Mouse (Mus musculus) c-Kit-negative CD71-positive TER-119-positive erythroid progenitor cells, embryonic 14.5 days (primary cell): ENCODE measurements around the gene Foxa3.
A peak's percentile ranks its signal among the peaks of the same experiment; 100 is the strongest.

ENCODE experiments used
- DNase-seq: peaks from one replicate; pipeline ENCODE4 v3.0.0-alpha.2; 2013; ENCODE audit warnings: low read depth, low spot score

Foxa3 gene

GRCm38 (mm10) chr7:19000421-19000820 is 22.9 kb downstream of the Foxa3 start:
- DNase-seq = no peak

DNA sequence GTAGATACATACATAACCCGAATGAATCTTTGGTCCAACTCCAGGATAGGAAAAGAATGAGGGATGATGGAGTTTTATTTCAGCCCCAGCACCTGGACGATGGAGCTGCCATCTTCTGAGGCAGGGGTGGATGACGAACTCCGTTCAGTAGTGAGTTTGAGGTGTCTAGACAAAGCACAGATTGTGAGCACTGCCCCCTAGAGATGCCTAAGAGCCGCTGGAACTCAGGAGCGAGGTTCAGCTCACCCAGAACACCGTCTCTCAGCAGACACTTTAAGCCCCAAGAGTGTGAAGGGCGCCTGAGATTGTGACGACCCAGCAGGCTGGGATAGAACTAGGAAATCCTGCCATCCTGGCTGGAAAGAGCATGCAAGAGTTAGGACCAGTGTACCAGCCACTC is 24.5 kb downstream of the Foxa3 start:
- no peak for DNase-seq

- no peak for DNase-seq
Observed at GRCm38 (mm10) chr7:18993036-18993435, 30.3 kb downstream of the Foxa3 start.

DNA sequence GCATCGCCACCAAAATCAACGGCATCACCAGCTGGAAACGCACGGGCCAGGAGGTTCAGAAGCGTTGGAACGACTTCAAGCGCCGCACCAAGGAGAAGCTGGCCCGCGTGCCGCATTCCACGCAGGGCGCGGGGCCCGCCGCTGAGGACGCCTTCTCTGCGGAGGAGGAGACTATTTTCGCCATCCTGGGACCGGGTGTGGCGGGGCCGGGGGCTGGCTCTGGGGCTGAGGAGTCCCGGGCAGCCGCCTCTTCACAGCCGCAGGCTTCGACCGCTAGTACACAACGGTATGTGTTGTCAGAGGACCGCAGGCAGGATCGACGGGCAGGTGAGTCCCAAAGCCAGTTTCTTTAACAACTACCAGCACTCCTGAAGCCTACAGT is 31.1 kb downstream of the Foxa3 start:
- DNase-seq = no peak

DNA sequence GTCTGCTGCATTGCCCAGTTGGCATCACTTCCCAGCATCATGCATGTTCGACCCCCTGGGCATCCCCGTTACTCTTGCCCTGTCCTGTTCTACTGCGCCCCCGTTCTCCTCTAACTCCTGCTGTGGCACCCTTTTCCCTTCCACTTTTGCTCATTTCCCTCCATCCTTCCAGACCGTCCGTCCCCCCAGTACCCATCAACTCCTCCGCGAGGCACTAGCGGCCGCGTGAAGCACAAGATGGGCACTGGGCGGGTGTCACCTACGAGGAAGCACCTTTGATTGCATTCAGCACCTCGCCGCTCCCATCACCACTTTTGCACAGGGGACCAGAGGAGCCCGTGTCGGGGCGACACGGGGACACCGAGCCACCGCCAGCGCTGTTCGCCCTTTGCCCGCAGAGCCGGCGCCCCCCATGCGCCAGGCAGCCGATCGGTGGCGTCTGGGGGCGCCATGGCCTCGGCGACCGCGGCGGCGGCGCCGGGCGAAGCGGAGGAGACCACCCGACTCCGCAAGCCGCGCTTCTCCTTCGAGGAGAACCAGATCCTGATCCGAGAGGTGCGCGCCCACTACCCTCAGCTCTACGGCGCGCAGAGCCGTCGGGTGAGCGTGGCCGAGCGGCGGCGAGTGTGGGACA is 31.6 kb downstream of the Foxa3 start:
- DNase-seq = no peak

DNA sequence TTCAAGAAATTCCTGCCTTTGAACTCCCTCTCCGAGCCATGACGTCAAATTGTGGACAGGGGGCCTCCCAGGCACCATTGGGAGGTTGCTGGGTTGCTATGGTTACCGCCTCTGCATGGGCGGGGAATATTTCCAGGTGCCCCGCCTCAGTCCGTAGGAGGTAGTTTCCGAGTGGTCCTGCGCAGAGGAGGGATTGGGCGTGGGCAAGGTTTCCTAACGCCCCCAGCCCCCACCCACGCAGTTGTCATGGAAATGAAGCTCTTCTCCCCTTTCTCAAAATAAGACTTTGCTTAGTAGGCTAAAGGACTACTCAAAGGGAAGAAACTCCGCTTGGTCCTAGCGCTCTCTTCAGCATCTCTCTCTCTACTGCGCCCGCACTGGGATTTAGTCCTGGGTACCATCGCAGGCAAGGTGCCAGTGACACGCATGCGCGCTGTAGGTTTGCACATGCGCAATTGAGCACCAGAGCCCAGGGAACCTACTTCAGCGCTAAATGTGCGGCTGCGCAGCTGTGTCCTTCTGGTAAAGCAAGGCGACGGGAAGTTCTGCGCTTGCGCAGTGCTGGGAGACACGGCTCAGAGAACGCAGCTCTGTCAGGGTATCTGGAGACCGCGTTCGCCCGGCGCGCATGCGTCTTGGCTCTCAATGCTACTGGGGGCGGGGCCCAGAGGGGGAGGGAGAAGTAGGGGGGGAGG is 32.6 kb downstream of the Foxa3 start, which contains the start of gene Mypop:
Mypop (plus strand) TSS at position 645 of the 695 bp plus-strand sequence.
- DNase-seq = peak; percentile 65

- no peak for DNase-seq
Observed at GRCm38 (mm10) chr7:18989995-18990394, 33.3 kb downstream of the Foxa3 start.

DNA sequence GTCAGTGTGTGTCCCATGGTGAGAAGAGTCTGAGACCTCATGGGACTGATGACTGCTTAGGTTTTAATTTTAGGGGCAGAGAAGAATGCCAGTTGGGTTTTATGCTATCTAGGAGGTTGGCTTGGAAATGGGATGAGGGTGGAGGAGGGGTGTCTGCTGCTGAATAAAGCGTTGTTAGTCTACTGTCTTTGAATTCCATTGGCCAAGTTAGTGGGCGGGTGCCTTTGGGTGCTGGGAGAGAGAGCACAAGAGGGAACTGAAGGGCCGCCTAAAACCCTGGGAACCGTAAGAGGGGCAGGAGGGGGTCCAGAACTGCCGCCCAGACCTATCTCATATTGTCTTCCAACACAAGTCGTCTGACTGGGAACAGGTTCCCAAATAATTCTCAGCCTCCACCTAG is 34.6 kb downstream of the Foxa3 start:
- no peak for DNase-seq

DNA sequence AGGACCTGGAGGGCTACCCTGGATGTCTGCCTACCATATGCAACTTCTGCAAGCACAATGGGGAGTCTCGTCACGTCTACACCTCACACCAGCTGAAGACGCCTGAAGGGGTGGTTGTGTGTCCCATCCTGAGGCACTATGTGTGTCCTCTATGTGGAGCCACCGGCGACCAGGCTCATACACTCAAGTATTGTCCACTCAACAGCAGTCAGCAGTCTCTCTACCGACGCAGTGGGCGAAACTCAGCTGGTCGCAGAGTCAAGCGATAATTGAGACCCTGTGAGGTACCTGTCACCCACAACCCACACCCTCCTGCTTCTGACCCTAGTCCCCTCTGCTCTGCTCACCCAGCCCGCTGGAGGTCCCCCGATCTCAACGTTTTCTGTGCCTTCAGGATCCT is 35.6 kb downstream of the Foxa3 start:
- no peak for DNase-seq

GRCm38 (mm10) chr7:18987100-18987499 is 36.2 kb downstream of the Foxa3 start, which contains the start of gene Nanos2:
TSS of gene Nanos2 (plus strand) at chr7:18987400.
- DNase-seq = no peak

GRCm38 (mm10) chr7:18986503-18986902 is 36.8 kb downstream of the Foxa3 start:
- no peak for DNase-seq

DNA sequence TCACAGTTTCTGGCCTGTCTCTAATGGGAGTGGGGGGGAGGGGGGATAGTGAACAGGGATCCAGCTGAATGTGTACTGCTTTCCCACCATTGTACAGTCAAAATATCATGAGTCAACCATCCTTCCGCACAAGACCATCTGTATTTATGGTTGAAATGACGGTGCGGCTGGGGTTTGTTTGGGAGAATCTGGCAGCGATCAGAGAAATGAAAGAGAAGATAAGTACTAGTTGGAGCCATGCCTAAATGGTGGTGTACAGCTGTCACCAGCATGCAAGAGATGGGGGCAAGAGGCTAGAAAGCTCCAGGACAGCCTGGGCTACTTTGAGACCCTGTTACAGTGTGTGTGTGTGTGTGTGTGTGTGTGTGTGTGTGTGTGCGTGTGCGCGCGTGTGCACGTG is 45.0 kb downstream of the Foxa3 start:
- DNase-seq = no peak

DNA sequence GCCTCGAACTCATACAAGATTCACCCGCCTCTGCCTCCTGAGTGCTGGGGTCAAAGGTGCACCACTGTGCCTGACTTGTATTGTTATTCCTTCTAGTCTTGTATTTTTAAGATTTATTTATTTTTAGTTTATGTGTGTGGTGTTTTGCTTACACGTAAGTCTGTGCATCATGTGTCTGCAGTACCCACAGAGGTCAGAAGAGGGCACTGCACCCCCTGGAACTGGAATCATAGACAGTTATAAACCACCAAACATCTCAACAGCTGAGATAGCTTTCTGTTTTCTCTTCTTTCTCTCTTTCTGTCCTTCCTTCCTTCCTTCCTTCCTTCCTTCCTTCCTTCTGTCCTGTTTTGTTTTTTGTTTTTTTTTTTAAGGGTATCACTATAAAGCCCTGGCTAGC is 52.4 kb downstream of the Foxa3 start:
- no peak for DNase-seq

DNA sequence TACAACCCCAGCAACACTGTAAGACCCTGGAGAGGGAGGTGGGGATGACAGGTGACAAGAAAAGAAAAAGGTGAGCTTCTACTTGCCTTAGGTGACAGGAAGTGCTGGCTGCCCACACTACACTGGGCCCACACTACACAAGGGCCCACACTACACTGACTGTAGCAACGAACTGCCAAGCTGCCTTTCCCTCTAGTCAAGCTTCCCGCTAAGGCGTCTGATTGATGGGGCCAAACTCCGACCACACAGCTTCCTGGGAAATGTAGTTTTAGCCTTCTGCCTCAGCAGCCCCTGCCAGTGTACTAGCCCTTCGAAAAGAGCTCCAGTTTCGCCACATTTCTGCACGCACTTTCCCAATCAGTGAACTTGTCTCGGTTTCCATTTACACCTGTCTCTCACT is 55.7 kb downstream of the Foxa3 start:
- no peak for DNase-seq

DNA sequence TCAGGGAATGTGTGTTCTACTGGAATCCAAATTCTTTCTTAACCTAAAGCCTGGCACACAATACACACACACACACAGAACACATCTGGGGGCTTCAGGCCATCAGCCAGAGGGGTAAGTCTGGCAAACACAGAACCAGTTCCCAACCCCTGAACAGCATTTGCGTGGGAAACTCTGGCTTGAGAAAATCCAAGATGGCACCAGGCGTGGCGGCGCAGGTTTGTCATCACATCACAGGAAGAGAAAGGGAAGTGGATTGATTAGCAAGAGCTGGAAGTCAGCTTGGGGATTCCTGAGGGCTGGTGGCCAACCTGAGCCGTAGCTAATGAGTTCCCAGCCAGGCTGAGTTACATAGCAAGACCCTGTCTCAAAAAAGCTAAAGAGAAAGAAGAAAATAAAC is 58.0 kb downstream of the Foxa3 start:
- DNase-seq = no peak

GRCm38 (mm10) chr7:18963294-18963843 is 60.0 kb downstream of the Foxa3 start:
- DNase-seq = no peak
